Mouse (Mus musculus): ENCODE results near the gene Cdc6.

Cdc6 gene

GRCm38 (mm10) chr11:98959437-98960312 lies 52.1 kb downstream of the Cdc6 start:
- intact Hi-C loops (cut with DNase I), result no loop called here

- intact Hi-C loops (cut with DNase I), result no loop called here
Observed at GRCm38 (mm10) chr11:98960313-98960906, 52.8 kb downstream of the Cdc6 start.

- intact Hi-C loops (cut with DNase I), result no loop called here
Observed at GRCm38 (mm10) chr11:98961051-98961592, 53.5 kb downstream of the Cdc6 start.

GRCm38 (mm10) chr11:98961766-98962165 lies 54.2 kb downstream of the Cdc6 start:
- intact Hi-C loops (cut with DNase I), result no loop called here

- intact Hi-C loops (cut with DNase I), result no loop called here
Observed at GRCm38 (mm10) chr11:98962421-98963095, 55.0 kb downstream of the Cdc6 start.

- intact Hi-C loops (cut with DNase I), result no loop called here
Observed at GRCm38 (mm10) chr11:98963191-98964021, 55.8 kb downstream of the Cdc6 start.

GRCm38 (mm10) chr11:98964201-98964615 lies 56.6 kb downstream of the Cdc6 start:
- intact Hi-C loops (cut with DNase I), result no loop called here

- intact Hi-C loops (cut with DNase I), result no loop called here
Observed at GRCm38 (mm10) chr11:98964616-98965415, 57.2 kb downstream of the Cdc6 start.

GRCm38 (mm10) chr11:98965416-98966077 lies 57.9 kb downstream of the Cdc6 start:
- intact Hi-C loops (cut with DNase I), result no loop called here

GRCm38 (mm10) chr11:98966499-98967141 lies 59.0 kb downstream of the Cdc6 start:
- intact Hi-C loops (cut with DNase I), result no loop called here

GRCm38 (mm10) chr11:98968079-98968478 lies 60.5 kb downstream of the Cdc6 start:
- intact Hi-C loops (cut with DNase I), result no loop called here

- intact Hi-C loops (cut with DNase I), result no loop called here
Observed at GRCm38 (mm10) chr11:98968716-98969495, 61.3 kb downstream of the Cdc6 start.

- intact Hi-C loops (cut with DNase I), result no loop called here
Observed at GRCm38 (mm10) chr11:98969496-98969927, 61.9 kb downstream of the Cdc6 start.

GRCm38 (mm10) chr11:98970191-98970925 lies 62.8 kb downstream of the Cdc6 start:
- intact Hi-C loops (cut with DNase I), result no loop called here

- intact Hi-C loops (cut with DNase I), result loop anchor here (2.0 kb wide), 1 partner anchor 49 kb away; no protein-coding TSS in a partner anchor
Observed at GRCm38 (mm10) chr11:98971316-98972031, 63.9 kb downstream of the Cdc6 start.

- intact Hi-C loops (cut with DNase I), result loop anchor here (2.0 kb wide), 1 partner anchor 49 kb away; no protein-coding TSS in a partner anchor
Observed at GRCm38 (mm10) chr11:98972215-98972614, 64.6 kb downstream of the Cdc6 start.
